Mouse (Mus musculus) bone marrow macrophage, adult 2 months (primary cell): ENCODE results near the gene Vmn2r108. TPM values are rescaled to one million over a fixed set of nuclear protein-coding genes. Genes with fewer than 3 reads are reported as not detected.
"Not testable (repeated sequence)": the region's sequence is repeated elsewhere in the genome, so short reads cannot be mapped to it uniquely, and the experiment has no call there.

Experiments
- H3K27ac ChIP-seq: 2 replicates; pipeline ENCODE4 v1.5.1; 2012; ENCODE audit warnings: low read depth, low read length; ENCODE audit not compliant: insufficient read depth
- H3K4me1 ChIP-seq: 2 replicates; pipeline ENCODE4 v1.6.1; 2012; ENCODE audit warnings: low read length; ENCODE audit not compliant: control insufficient read depth, insufficient read depth
- H3K4me3 ChIP-seq: 2 replicates; pipeline ENCODE4 v1.5.1; 2012; ENCODE audit warnings: mild to moderate bottlenecking, low read length, moderate library complexity; ENCODE audit not compliant: insufficient read depth
- CTCF ChIP-seq: IDR thresholded peaks from 2 replicates; pipeline ENCODE4 v1.5.1; 2012; ENCODE audit warnings: low read depth, mild to moderate bottlenecking, low read length, moderate library complexity
- POLR2A ChIP-seq: IDR thresholded peaks from 2 replicates; pipeline ENCODE4 v1.6.1; 2012; ENCODE audit warnings: mild to moderate bottlenecking, low read depth, low read length, borderline replicate concordance
- polyA plus RNA-seq: library from polyadenylated mRNA; stranded (reverse); fragments of >200 nt; gene quantifications from 2 replicates; pipeline ENCODE4 v1.2.4, GENCODE M21; 2012; ENCODE audit not compliant: missing spikeins, insufficient read depth, insufficient read length

Gene Vmn2r108
- not detected in 2 replicates for polyA plus RNA-seq

DNA sequence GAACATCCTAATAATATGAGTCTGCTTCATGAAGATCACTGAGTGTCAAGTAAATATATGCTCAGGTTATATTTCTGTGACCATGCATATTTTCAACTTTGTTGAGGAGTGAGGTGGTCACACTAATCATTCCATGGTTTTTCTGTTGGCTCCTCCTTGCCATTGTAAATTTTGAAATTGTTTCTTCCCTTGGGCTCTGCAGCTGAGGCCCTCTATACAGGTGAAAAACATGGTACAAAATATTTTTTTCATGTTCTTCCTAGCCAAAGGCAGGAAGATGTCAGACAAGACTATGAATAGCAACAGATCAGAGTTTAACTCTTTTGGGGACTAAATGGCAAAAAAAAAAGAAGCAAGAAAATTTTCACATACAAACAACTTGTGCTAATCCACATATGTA is at the start of gene Vmn2r108:
Gene Vmn2r108, minus strand, starts transcription at position 101 of the 400 bp plus-strand sequence.
- TF ChIP-seq CTCF (no peak), POLR2A (no peak)
- Histone ChIP-seq H3K27ac (no peak within 1 kb of the TSS), H3K4me3 (no peak within 1 kb of the TSS), H3K4me1 (no peaks in the 10 kb centered on the region)

DNA sequence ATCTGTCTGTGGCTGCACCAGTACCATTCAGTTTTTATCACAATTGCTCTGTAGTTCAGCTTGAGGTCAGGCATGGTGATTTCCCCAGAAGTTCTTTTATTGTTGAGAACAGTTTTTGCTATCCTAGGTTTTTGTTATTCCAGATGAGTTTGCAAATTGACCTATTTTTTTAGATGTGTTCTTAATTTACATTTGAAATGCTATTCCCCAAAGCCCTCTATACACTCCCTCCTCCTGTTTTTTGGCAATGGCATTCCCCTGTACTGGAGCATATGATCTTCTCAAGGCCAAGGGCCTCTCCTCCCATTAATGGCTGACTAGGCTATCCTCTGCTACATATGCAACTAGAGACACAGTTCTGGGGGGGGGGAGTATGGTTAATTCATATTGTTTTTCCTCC is 27.1 kb upstream of the Vmn2r108 start:
- H3K4me3 ChIP-seq = not testable (repeated sequence)

DNA sequence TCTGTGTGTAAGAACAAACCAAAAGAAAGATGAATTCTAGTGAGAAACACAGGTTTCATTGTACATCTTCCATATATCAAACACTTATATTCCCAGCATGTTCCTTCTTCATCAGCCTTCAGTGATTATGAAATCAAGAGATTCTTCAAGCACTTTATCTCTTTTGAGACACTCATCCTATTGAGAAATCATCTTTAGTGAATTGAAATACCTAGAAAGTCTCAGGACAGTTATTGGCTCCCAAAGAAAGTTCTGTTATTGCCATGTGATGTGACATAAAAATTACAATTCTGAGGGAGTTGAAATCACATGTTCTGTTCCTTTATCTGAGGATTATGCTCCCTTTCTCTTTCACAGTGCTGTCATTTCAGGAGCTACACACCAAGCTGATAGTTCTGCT is 16.7 kb upstream of the Vmn2r108 start, which contains the start of gene Vmn1r225:
Gene Vmn1r225, plus strand, starts transcription at position 301 of the 400 bp plus-strand sequence.
- Histone ChIP-seq H3K4me1 (no peaks in the 10 kb centered on the region), H3K27ac (no peak within 1 kb of the TSS), H3K4me3 (no peak within 1 kb of the TSS)
- no peak for TF ChIP-seq POLR2A

More for the DNA sequence above, 27.1 kb upstream of the Vmn2r108 start:
- H3K27ac ChIP-seq, H3K4me1 ChIP-seq: not testable (repeated sequence)

DNA sequence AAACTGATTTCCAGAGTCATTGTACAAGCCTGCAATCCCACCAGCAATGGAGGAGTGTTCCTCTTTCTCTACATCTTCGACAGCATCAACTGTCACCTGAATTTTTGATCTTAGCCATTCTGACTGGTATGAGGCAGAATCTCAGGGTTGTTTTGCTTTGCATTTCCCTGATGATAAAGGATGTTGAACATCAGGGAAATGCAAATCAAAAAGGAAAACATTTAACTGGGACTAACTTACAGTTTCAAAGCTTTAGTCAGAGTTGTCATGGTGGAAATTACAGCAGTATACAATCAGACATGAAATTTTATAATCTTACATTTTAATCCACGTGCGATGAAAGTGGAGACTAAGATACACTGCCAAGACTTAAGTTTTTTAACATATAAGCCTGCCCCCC is 7.8 kb downstream of the Vmn2r108 start:
- no peaks in the 10 kb centered on the region for H3K4me1 ChIP-seq
- H3K27ac ChIP-seq = no peak overlapping the region
- no peak for TF ChIP-seq POLR2A
- TF ChIP-seq CTCF = no peak
- no peak overlapping the region for H3K4me3 ChIP-seq

DNA sequence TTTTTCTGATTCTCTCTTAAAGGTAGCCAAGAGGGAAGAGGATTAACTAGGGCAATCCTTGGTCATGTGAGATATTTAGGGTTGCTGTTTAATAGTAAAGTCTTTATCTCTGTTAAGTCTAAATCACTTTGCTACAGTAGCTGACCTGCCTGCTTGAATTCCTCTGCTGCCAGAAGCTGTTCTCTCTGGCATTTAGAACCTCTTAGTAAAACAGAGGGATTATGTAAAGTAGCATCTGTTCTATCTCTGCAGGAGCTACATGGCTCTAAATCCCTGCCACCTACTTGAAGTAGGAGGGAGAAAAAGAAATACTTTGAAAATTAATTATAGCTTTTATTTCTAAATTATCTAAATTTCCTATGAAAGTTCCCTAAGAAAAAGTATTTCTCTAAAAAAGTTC is 41.9 kb downstream of the Vmn2r108 start:
- H3K4me3 ChIP-seq = no peak overlapping the region
- H3K27ac ChIP-seq = no peak overlapping the region
- no peaks in the 10 kb centered on the region for H3K4me1 ChIP-seq
- TF ChIP-seq CTCF (no peak), POLR2A (no peak)

DNA sequence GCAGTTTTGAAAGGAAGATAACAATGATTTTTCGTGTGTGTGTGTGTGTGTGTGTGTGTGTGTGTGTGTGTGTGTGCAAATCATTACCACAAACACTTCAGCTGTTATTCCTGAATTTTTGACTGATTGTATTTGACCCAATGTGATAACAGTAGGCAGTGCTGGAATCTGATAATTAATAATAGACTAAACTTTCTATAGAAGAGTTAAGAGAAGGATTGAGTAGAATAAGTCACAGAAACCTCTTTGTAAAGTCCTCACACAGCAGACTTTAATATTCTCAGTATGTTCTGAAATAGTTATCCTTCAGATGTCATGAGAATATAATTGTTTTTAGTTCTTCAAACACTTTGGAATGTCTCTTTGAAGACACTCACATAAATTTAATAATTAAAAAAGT is 67.3 kb downstream of the Vmn2r108 start, which contains the start of gene Vmn1r224:
Gene Vmn1r224, plus strand, starts transcription at position 301 of the 400 bp plus-strand sequence.
- TF ChIP-seq CTCF (no peak), POLR2A (no peak)
- Histone ChIP-seq H3K4me1 (no peaks in the 10 kb centered on the region), H3K27ac (no peak within 1 kb of the TSS), H3K4me3 (no peak within 1 kb of the TSS)

Other genes with a start within 250 kb of the Vmn2r108 start
- gene Vmn2r105, start 246.3 kb downstream of the Vmn2r108 start, polyA plus RNA-seq = not detected in 2 replicates
- gene Vmn2r106, start 195.8 kb downstream of the Vmn2r108 start, polyA plus RNA-seq = not detected in 2 replicates
- 0.13 TPM in 1 of 2 replicates, not detected in the other for gene Vmn2r107, start 136.1 kb downstream of the Vmn2r108 start, polyA plus RNA-seq
- not detected in 2 replicates for gene Vmn1r224, start 67.2 kb downstream of the Vmn2r108 start, polyA plus RNA-seq
- not detected in 2 replicates for gene Vmn1r225, start 16.8 kb upstream of the Vmn2r108 start, polyA plus RNA-seq
- gene Vmn2r109, start 83.4 kb upstream of the Vmn2r108 start, polyA plus RNA-seq = not detected in 2 replicates
- not detected in 2 replicates for gene Vmn2r110, start 115.1 kb upstream of the Vmn2r108 start, polyA plus RNA-seq
- not detected in 2 replicates for gene Fpr-rs3, start 143.5 kb upstream of the Vmn2r108 start, polyA plus RNA-seq
- gene Vmn1r226, start 201.5 kb upstream of the Vmn2r108 start, polyA plus RNA-seq = not detected in 2 replicates
- 0.11 and 0.20 TPM in 2 replicates for gene Vmn1r227, start 248.5 kb upstream of the Vmn2r108 start, polyA plus RNA-seq